Mouse (Mus musculus): ENCODE measurements at regions not wholly inside any gene's neighbourhood (a gene's known extent, or its start where the extent isn't known, plus 50 kb on each side); places are given as distances from the start of the nearest gene placed in this dataset.
"Not testable (repeated sequence)": the region's sequence is repeated elsewhere in the genome, so short reads cannot be mapped to it uniquely, and the experiment has no call there.

- no peaks in the 10 kb centered on the region for H3K9me3 ChIP-seq (replicated peaks)
- no peaks in the 10 kb centered on the region for H3K4me1 ChIP-seq (ENCODE audit: insufficient read depth, low read depth, low read length)
- ATAC-seq (ENCODE audit: extremely low read depth, insufficient number of reproducible peaks, low FRiP score, poor library complexity, severe bottlenecking) (no peak), DNase-seq (ENCODE audit: low spot score) (no peak)
- H3K27me3 ChIP-seq (ENCODE audit: insufficient read depth, low read length): no peaks in the 10 kb centered on the region
- H3K36me3 ChIP-seq (replicated peaks): no peaks in the 10 kb centered on the region
- H3K4me3 ChIP-seq (ENCODE audit: low read depth, low read length): no peak overlapping the region
- TF ChIP-seq GATA2 (IDR thresholded peaks at IDR 0.05; ENCODE audit: borderline replicate concordance, low read depth, low read length): no peak
- no peak for TF ChIP-seq TAL1 (conservative IDR thresholded peaks at IDR 0.05; ENCODE audit: low read depth, low read length)
- TF ChIP-seq POLR2AphosphoS5 (IDR thresholded peaks at IDR 0.05; ENCODE audit: insufficient replicate concordance, low read depth, low read length): no peak
- TF ChIP-seq CTCF (IDR thresholded peaks at IDR 0.05; ENCODE audit: low read depth, low read length): no peak
- TF ChIP-seq GATA1 (IDR thresholded peaks at IDR 0.05; ENCODE audit: borderline replicate concordance, low read length): no peak
These were observed 905.4 kb upstream of the 4930412O13Rik start for GRCm38 (mm10) chr2:8975635-8976034.

GRCm38 (mm10) chr2:9012326-9012725 lies 868.7 kb upstream of the 4930412O13Rik start:
- no peak for DNase-seq (ENCODE audit: low spot score)
- no peak for ATAC-seq (ENCODE audit: extremely low read depth, insufficient number of reproducible peaks, low FRiP score, poor library complexity, severe bottlenecking)
- TF ChIP-seq TAL1 (conservative IDR thresholded peaks at IDR 0.05; ENCODE audit: low read depth, low read length) (no peak), GATA2 (IDR thresholded peaks at IDR 0.05; ENCODE audit: borderline replicate concordance, low read depth, low read length) (no peak), GATA1 (IDR thresholded peaks at IDR 0.05; ENCODE audit: borderline replicate concordance, low read length) (no peak)
- H3K27me3 ChIP-seq (ENCODE audit: insufficient read depth, low read length): no peaks in the 10 kb centered on the region
- no peaks in the 10 kb centered on the region for H3K4me1 ChIP-seq (ENCODE audit: insufficient read depth, low read depth, low read length)
- H3K36me3 ChIP-seq (replicated peaks): no peaks in the 10 kb centered on the region
- no peaks in the 10 kb centered on the region for H3K9me3 ChIP-seq (replicated peaks)
- no peak overlapping the region for H3K4me3 ChIP-seq (ENCODE audit: low read depth, low read length)

- H3K4me1 ChIP-seq (ENCODE audit: insufficient read depth, low read depth, low read length): no peaks in the 10 kb centered on the region
- TF ChIP-seq POLR2AphosphoS5 (IDR thresholded peaks at IDR 0.05; ENCODE audit: insufficient replicate concordance, low read depth, low read length) (no peak), GATA2 (IDR thresholded peaks at IDR 0.05; ENCODE audit: borderline replicate concordance, low read depth, low read length) (no peak)
- ATAC-seq (ENCODE audit: extremely low read depth, insufficient number of reproducible peaks, low FRiP score, poor library complexity, severe bottlenecking): no peak
- no peaks in the 10 kb centered on the region for H3K36me3 ChIP-seq (replicated peaks)
- H3K4me3 ChIP-seq (ENCODE audit: low read depth, low read length): no peak overlapping the region
- DNase-seq (ENCODE audit: low spot score): no peak
- H3K9me3 ChIP-seq (replicated peaks): no peaks in the 10 kb centered on the region
- H3K27me3 ChIP-seq (ENCODE audit: insufficient read depth, low read length): no peaks in the 10 kb centered on the region
These were observed 848.0 kb upstream of the 4930412O13Rik start for GRCm38 (mm10) chr2:9033079-9033478.

- not testable (repeated sequence) for DNase-seq (ENCODE audit: low spot score)
- ATAC-seq (ENCODE audit: extremely low read depth, insufficient number of reproducible peaks, low FRiP score, poor library complexity, severe bottlenecking): peak; percentile 40; the same call in 1 of the 2 replicates
These were observed 838.7 kb upstream of the 4930412O13Rik start for GRCm38 (mm10) chr2:9042355-9042754.

GRCm38 (mm10) chr2:9047980-9048379 lies 833.1 kb upstream of the 4930412O13Rik start:
- Histone ChIP-seq H3K9me3 (replicated peaks) (no peaks in the 10 kb centered on the region), H3K4me3 (ENCODE audit: low read depth, low read length) (no peak overlapping the region), H3K27me3 (ENCODE audit: insufficient read depth, low read length) (no peaks in the 10 kb centered on the region), H3K4me1 (ENCODE audit: insufficient read depth, low read depth, low read length) (no peaks in the 10 kb centered on the region), H3K36me3 (replicated peaks) (no peaks in the 10 kb centered on the region)
- ATAC-seq (ENCODE audit: extremely low read depth, insufficient number of reproducible peaks, low FRiP score, poor library complexity, severe bottlenecking) (no peak), DNase-seq (ENCODE audit: low spot score) (no peak)
- TF ChIP-seq POLR2AphosphoS5 (IDR thresholded peaks at IDR 0.05; ENCODE audit: insufficient replicate concordance, low read depth, low read length) (no peak), GATA2 (IDR thresholded peaks at IDR 0.05; ENCODE audit: borderline replicate concordance, low read depth, low read length) (no peak), CTCF (IDR thresholded peaks at IDR 0.05; ENCODE audit: low read depth, low read length) (no peak), GATA1 (IDR thresholded peaks at IDR 0.05; ENCODE audit: borderline replicate concordance, low read length) (no peak), TAL1 (conservative IDR thresholded peaks at IDR 0.05; ENCODE audit: low read depth, low read length) (no peak)

More at GRCm38 (mm10) chr2:9042355-9042754, 838.7 kb upstream of the 4930412O13Rik start:
- not testable (repeated sequence) for H3K4me1 ChIP-seq (ENCODE audit: insufficient read depth, low read depth, low read length); H3K4me3 ChIP-seq (ENCODE audit: low read depth, low read length); H3K36me3 ChIP-seq (replicated peaks); H3K27me3 ChIP-seq (ENCODE audit: insufficient read depth, low read length); H3K9me3 ChIP-seq (replicated peaks)

- Histone ChIP-seq H3K9me3 (replicated peaks) (no peaks in the 10 kb centered on the region), H3K27me3 (ENCODE audit: insufficient read depth, low read length) (no peaks in the 10 kb centered on the region), H3K4me3 (ENCODE audit: low read depth, low read length) (no peak overlapping the region), H3K4me1 (ENCODE audit: insufficient read depth, low read depth, low read length) (no peaks in the 10 kb centered on the region), H3K36me3 (replicated peaks) (no peaks in the 10 kb centered on the region)
- DNase-seq (ENCODE audit: low spot score) (no peak), ATAC-seq (ENCODE audit: extremely low read depth, insufficient number of reproducible peaks, low FRiP score, poor library complexity, severe bottlenecking) (no peak)
- TF ChIP-seq CTCF (IDR thresholded peaks at IDR 0.05; ENCODE audit: low read depth, low read length) (no peak), GATA2 (IDR thresholded peaks at IDR 0.05; ENCODE audit: borderline replicate concordance, low read depth, low read length) (no peak), POLR2AphosphoS5 (IDR thresholded peaks at IDR 0.05; ENCODE audit: insufficient replicate concordance, low read depth, low read length) (no peak), GATA1 (IDR thresholded peaks at IDR 0.05; ENCODE audit: borderline replicate concordance, low read length) (no peak), TAL1 (conservative IDR thresholded peaks at IDR 0.05; ENCODE audit: low read depth, low read length) (no peak)
These were observed 807.2 kb upstream of the 4930412O13Rik start for GRCm38 (mm10) chr2:9073851-9074250.

- H3K27me3 ChIP-seq (ENCODE audit: insufficient read depth, low read length): no peaks in the 10 kb centered on the region
- no peak for TF ChIP-seq GATA1 (IDR thresholded peaks at IDR 0.05; ENCODE audit: borderline replicate concordance, low read length)
- TF ChIP-seq CTCF (IDR thresholded peaks at IDR 0.05; ENCODE audit: low read depth, low read length): no peak
- TF ChIP-seq GATA2 (IDR thresholded peaks at IDR 0.05; ENCODE audit: borderline replicate concordance, low read depth, low read length): no peak
- TF ChIP-seq TAL1 (conservative IDR thresholded peaks at IDR 0.05; ENCODE audit: low read depth, low read length): no peak
- no peak for TF ChIP-seq POLR2AphosphoS5 (IDR thresholded peaks at IDR 0.05; ENCODE audit: insufficient replicate concordance, low read depth, low read length)
- no peaks in the 10 kb centered on the region for H3K9me3 ChIP-seq (replicated peaks)
- DNase-seq (ENCODE audit: low spot score) (no peak), ATAC-seq (ENCODE audit: extremely low read depth, insufficient number of reproducible peaks, low FRiP score, poor library complexity, severe bottlenecking) (no peak)
- no peak overlapping the region for H3K4me3 ChIP-seq (ENCODE audit: low read depth, low read length)
- H3K36me3 ChIP-seq (replicated peaks): no peaks in the 10 kb centered on the region
- no peaks in the 10 kb centered on the region for H3K4me1 ChIP-seq (ENCODE audit: insufficient read depth, low read depth, low read length)
These were observed 802.9 kb upstream of the 4930412O13Rik start for GRCm38 (mm10) chr2:9078158-9078557.

Data from G1E (cell line).